Mouse (Mus musculus) lung, embryonic 14.5 days (tissue): ENCODE results near the gene Rbfox2. TPM values are rescaled to one million over a fixed set of nuclear protein-coding genes. Genes with fewer than 3 reads are reported as not detected.

Experiments used
- ATAC-seq: fragments of 200-750 bp; cut with Nextera tagmentation; 2 replicates; pipeline ENCODE4 v1.8.0; 2017; ENCODE audit warnings: mild to moderate bottlenecking, moderate TSS enrichment, moderate library complexity; ENCODE audit not compliant: insufficient read depth
- DNase-seq: peaks from one replicate; pipeline ENCODE4 v3.0.0-alpha.2; 2015
- H3K27ac ChIP-seq: fragments of 300-500 bp; sonication (generic); 2 replicates; pipeline ENCODE4 v1.5.1; 2014; ENCODE audit warnings: low read depth, mild to moderate bottlenecking, moderate library complexity
- H3K27me3 ChIP-seq: fragments of 300-500 bp; sonication (generic); 2 replicates; pipeline ENCODE4 v1.6.1; 2014; ENCODE audit warnings: low read length, control low read depth; ENCODE audit not compliant: insufficient read depth
- H3K36me3 ChIP-seq: fragments of 300-500 bp; sonication (generic); 2 replicates; pipeline ENCODE4 v1.6.1; 2014; ENCODE audit warnings: control low read depth; ENCODE audit not compliant: insufficient read depth
- H3K4me1 ChIP-seq: fragments of 300-500 bp; sonication (generic); 2 replicates; pipeline ENCODE4 v1.6.1; 2014; ENCODE audit warnings: antibody characterized with exemption, control low read depth; ENCODE audit not compliant: insufficient read depth
- H3K4me2 ChIP-seq: fragments of 300-500 bp; sonication (generic); 2 replicates; pipeline ENCODE4 v1.6.1; 2014; ENCODE audit warnings: mild to moderate bottlenecking
- H3K4me3 ChIP-seq: fragments of 300-500 bp; sonication (generic); 2 replicates; pipeline ENCODE4 v1.5.1; 2014; ENCODE audit warnings: low read depth, low read length
- H3K9ac ChIP-seq: fragments of 300-500 bp; sonication (generic); 2 replicates; pipeline ENCODE4 v1.6.1; 2014
- H3K9me3 ChIP-seq: fragments of 300-500 bp; sonication (generic); 2 replicates; pipeline ENCODE4 v1.6.1; 2016; ENCODE audit warnings: low read depth, low read length, control low read depth
- CTCF ChIP-seq: IDR thresholded peaks from 2 replicates; pipeline ENCODE4 v1.5.1; 2016; ENCODE audit warnings: antibody characterized with exemption, low read depth
- WGBS: fragments of 180-500 bp; shearing (Covaris S2); extraction: QIAGEN DNeasy Blood & Tissue Kit; methylation state at CpG from one replicate; pipeline ENCODE4 v1.1.7; 2014; 5-methylcytosine and 5-hydroxymethylcytosine counted together
- polyA plus RNA-seq: library from polyadenylated mRNA; unstranded; fragments of >200 nt; fragmentation: Nextera tagmentation; extraction: Ambion mirVana; gene quantifications from 2 replicates; pipeline ENCODE4 v1.2.1, GENCODE M21; 2014

The Rbfox2 gene
- polyA plus RNA-seq, 1 experiment from 2014 or later = 55.8 TPM

- WGBS = 86% methylated on average over 7 of the region's 7 CpGs
- H3K9me3 ChIP-seq = no peaks in the 10 kb centered on the region
- ATAC-seq (no peak), DNase-seq (no peak)
- no peak overlapping the region for H3K9ac ChIP-seq
- no peak overlapping the region for H3K27ac ChIP-seq
- no peak for TF ChIP-seq CTCF
- no peaks in the 10 kb centered on the region for H3K4me1 ChIP-seq
- H3K4me3 ChIP-seq = no peak overlapping the region
- no peak overlapping the region for H3K4me2 ChIP-seq
- peaks cover 64% of the 10 kb centered on the region for H3K36me3 ChIP-seq
- H3K27me3 ChIP-seq = no peaks in the 10 kb centered on the region
These were observed 221.0 kb downstream of the Rbfox2 start for GRCm38 (mm10) chr15:77085818-77086217.

- WGBS = 83% methylated on average over 5 of the region's 5 CpGs
- no peak overlapping the region for H3K27ac ChIP-seq
- ATAC-seq = no peak
These were observed 225.3 kb downstream of the Rbfox2 start for GRCm38 (mm10) chr15:77081454-77081853.

GRCm38 (mm10) chr15:77080684-77081254 lies 226.0 kb downstream of the Rbfox2 start:
- Histone ChIP-seq H3K9me3 (no peaks in the 10 kb centered on the region), H3K27me3 (no peaks in the 10 kb centered on the region), H3K4me2 (no peak overlapping the region), H3K36me3 (peaks cover 72% of the 10 kb centered on the region), H3K4me1 (no peaks in the 10 kb centered on the region), H3K9ac (no peak overlapping the region), H3K27ac (no peak overlapping the region), H3K4me3 (no peak overlapping the region)
- no peak for ATAC-seq
- TF ChIP-seq CTCF = no peak
- DNase-seq = no peak
- WGBS = 73% methylated on average over 14 of the region's 14 CpGs

More at GRCm38 (mm10) chr15:77081454-77081853, 225.3 kb downstream of the Rbfox2 start:
- H3K9me3 ChIP-seq = no peaks in the 10 kb centered on the region
- no peaks in the 10 kb centered on the region for H3K27me3 ChIP-seq
- H3K4me3 ChIP-seq = no peak overlapping the region
- no peaks in the 10 kb centered on the region for H3K4me1 ChIP-seq
- H3K4me2 ChIP-seq = no peak overlapping the region
- DNase-seq = no peak
- H3K9ac ChIP-seq = no peak overlapping the region
- no peak for TF ChIP-seq CTCF
- peaks cover 74% of the 10 kb centered on the region for H3K36me3 ChIP-seq

- Histone ChIP-seq H3K27ac (no peak overlapping the region), H3K4me2 (no peak overlapping the region), H3K9me3 (no peaks in the 10 kb centered on the region), H3K36me3 (peaks cover 67% of the 10 kb centered on the region), H3K4me3 (no peak overlapping the region), H3K9ac (no peak overlapping the region), H3K27me3 (no peaks in the 10 kb centered on the region), H3K4me1 (no peaks in the 10 kb centered on the region)
- no peak for ATAC-seq
- DNase-seq = no peak
- TF ChIP-seq CTCF = no peak
- WGBS = 78% methylated on average over 11 of the region's 11 CpGs
These were observed 226.9 kb downstream of the Rbfox2 start for GRCm38 (mm10) chr15:77079890-77080361.

- TF ChIP-seq CTCF = no peak
- H3K36me3 ChIP-seq = peaks cover 61% of the 10 kb centered on the region
- no peak for DNase-seq
- no peak for ATAC-seq
- H3K4me3 ChIP-seq = no peak overlapping the region
- H3K27ac ChIP-seq = no peak overlapping the region
- H3K4me2 ChIP-seq = no peak overlapping the region
- WGBS = 81% methylated on average over 14 of the region's 14 CpGs
- no peaks in the 10 kb centered on the region for H3K9me3 ChIP-seq
- no peak overlapping the region for H3K9ac ChIP-seq
- H3K27me3 ChIP-seq = no peaks in the 10 kb centered on the region
- H3K4me1 ChIP-seq = no peaks in the 10 kb centered on the region
These were observed 227.5 kb downstream of the Rbfox2 start for GRCm38 (mm10) chr15:77079256-77079822.

GRCm38 (mm10) chr15:77078786-77079185 lies 228.0 kb downstream of the Rbfox2 start:
- Histone ChIP-seq H3K27ac (no peak overlapping the region), H3K9me3 (no peaks in the 10 kb centered on the region), H3K4me1 (no peaks in the 10 kb centered on the region), H3K4me2 (no peak overlapping the region), H3K9ac (no peak overlapping the region), H3K36me3 (peaks cover 59% of the 10 kb centered on the region), H3K4me3 (no peak overlapping the region), H3K27me3 (no peaks in the 10 kb centered on the region)
- 75% methylated on average over 3 of the region's 3 CpGs for WGBS
- no peak for ATAC-seq
- no peak for TF ChIP-seq CTCF
- no peak for DNase-seq

- Histone ChIP-seq H3K4me3 (no peak overlapping the region), H3K9me3 (no peaks in the 10 kb centered on the region), H3K4me2 (no peak overlapping the region), H3K4me1 (no peaks in the 10 kb centered on the region), H3K27ac (no peak overlapping the region), H3K27me3 (no peaks in the 10 kb centered on the region), H3K36me3 (peaks cover 52% of the 10 kb centered on the region), H3K9ac (no peak overlapping the region)
- DNase-seq (no peak), ATAC-seq (no peak)
- WGBS = 78% methylated on average over 9 of the region's 9 CpGs
- no peak for TF ChIP-seq CTCF
These were observed 228.9 kb downstream of the Rbfox2 start for GRCm38 (mm10) chr15:77077906-77078305.
